ENCODE assay signal across 1 mouse cellular context in the genomic region with DNA sequence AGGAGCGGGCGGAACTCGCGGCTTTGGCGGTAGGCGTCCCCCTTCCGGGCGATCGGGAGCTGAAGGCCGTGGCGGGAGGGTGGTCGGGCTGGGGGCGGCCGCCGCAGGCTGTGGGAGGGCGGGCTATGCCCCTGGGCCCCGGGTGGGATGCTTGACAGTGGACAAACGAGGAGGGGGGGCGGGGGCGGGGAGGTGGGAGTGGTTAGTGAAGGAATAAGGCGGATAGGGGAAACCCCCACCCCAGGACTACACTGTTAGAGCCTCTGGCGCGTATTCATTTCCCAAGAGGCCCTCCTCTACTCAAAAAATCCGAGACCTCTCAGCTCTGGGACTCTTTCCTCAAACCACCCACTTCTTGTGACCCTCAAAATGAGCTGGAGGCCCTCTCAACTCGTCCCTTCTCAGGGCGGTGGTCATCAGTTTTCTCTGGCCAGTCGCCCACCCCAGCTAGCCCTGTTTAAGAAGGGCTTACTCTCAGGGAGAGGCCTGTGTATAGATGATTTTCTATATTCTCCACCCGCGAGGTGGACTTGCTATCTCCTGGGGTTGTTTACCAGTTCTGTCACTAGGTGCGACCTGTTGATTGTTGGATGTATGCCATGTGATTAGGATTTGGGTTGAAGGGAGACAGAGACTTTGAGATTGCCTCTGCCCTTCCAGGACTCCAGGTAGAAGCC.
TF ChIP-seq lines count a peak whose summit lies in the region.

No protein-coding gene starts in this region.

TF ChIP-seq in CH12.LX, 34 proteins besides CTCF, POLR2A, EP300 and RAD21:
- peak; percentile 67; the same call in 1 of the 2 replicates for TF ChIP-seq POLR2AphosphoS2 (IDR thresholded peaks at IDR 0.05; ENCODE audit: low read depth, low read length)
- 0 out of 2 replicates have a peak, but pooled peaks have one; percentile 36 for TF ChIP-seq MYC (IDR thresholded peaks at IDR 0.05; ENCODE audit: low read depth, low read length)
- TF ChIP-seq USF1 (IDR thresholded peaks at IDR 0.05; ENCODE audit: low read depth, low read length) = no peak
- TF ChIP-seq JUND (conservative IDR thresholded peaks at IDR 0.05; ENCODE audit: low read depth, low read length) = no peak
- no peak for TF ChIP-seq USF2 (conservative IDR thresholded peaks at IDR 0.05; ENCODE audit: low read depth, low read length)
- no peak for TF ChIP-seq UBTF (IDR thresholded peaks at IDR 0.05; ENCODE audit: low read depth, low read length)
- no peak for TF ChIP-seq MAFK (IDR thresholded peaks at IDR 0.05; ENCODE audit: insufficient replicate concordance, low read length)
- no peak; the same call in 1 of the 2 replicates for TF ChIP-seq SMC3 (IDR thresholded peaks at IDR 0.05; ENCODE audit: low read depth, low read length)
- TF ChIP-seq ZC3H11A (IDR thresholded peaks at IDR 0.05; ENCODE audit: low read depth, low read length) = no peak
- TF ChIP-seq TCF12 (IDR thresholded peaks at IDR 0.05; ENCODE audit: low read depth, low read length) = peak; percentile 42; the same call in 1 of the 2 replicates
- TF ChIP-seq KAT2A (IDR thresholded peaks at IDR 0.05; ENCODE audit: insufficient replicate concordance, low read length) = 0 out of 2 replicates have a peak, but pooled peaks have one; percentile 49
- peak; percentile 77 for TF ChIP-seq NELFE (IDR thresholded peaks at IDR 0.05; ENCODE audit: low read depth, low read length)
- peak; percentile 40; the same call in 1 of the 2 replicates for TF ChIP-seq ZNF384 (IDR thresholded peaks at IDR 0.05; ENCODE audit: low read depth, low read length)
- 0 out of 2 replicates have a peak, but pooled peaks have one; percentile 65 for TF ChIP-seq E2F4 (IDR thresholded peaks at IDR 0.05; ENCODE audit: insufficient replicate concordance, low read depth, low read length)
- TF ChIP-seq NRF1 (IDR thresholded peaks at IDR 0.05; ENCODE audit: low read depth, low read length) = peak; percentile 26; the same call in 1 of the 2 replicates
- TF ChIP-seq MAX (IDR thresholded peaks at IDR 0.05; ENCODE audit: low read length) = peak; percentile 60; the same call in 1 of the 2 replicates
- no peak for TF ChIP-seq BHLHE40 (IDR thresholded peaks at IDR 0.05; ENCODE audit: low read depth, low read length)
- no peak for TF ChIP-seq PAX5 (IDR thresholded peaks at IDR 0.05; ENCODE audit: low read length)
- no peak; the same call in 1 of the 2 replicates for TF ChIP-seq RCOR1 (conservative IDR thresholded peaks at IDR 0.05; ENCODE audit: low read depth, low read length)
- 0 out of 2 replicates have a peak, but pooled peaks have one; percentile 4 for TF ChIP-seq ELF1 (IDR thresholded peaks at IDR 0.05; ENCODE audit: low read depth, low read length)
- 0 out of 2 replicates have a peak, but pooled peaks have one; percentile 51 for TF ChIP-seq CHD2 (IDR thresholded peaks at IDR 0.05; ENCODE audit: low read length)
- TF ChIP-seq GABPA (IDR thresholded peaks at IDR 0.05; ENCODE audit: insufficient replicate concordance, low read depth, low read length) = no peak
- peak; percentile 85; the same call in 1 of the 2 replicates for TF ChIP-seq CHD1 (IDR thresholded peaks at IDR 0.05; ENCODE audit: low read depth, low read length)
- TF ChIP-seq MXI1 (IDR thresholded peaks at IDR 0.05; ENCODE audit: low read depth, low read length) = peak; percentile 65
- no peak; the same call in none of the 2 replicates for TF ChIP-seq ZMIZ1 (IDR thresholded peaks at IDR 0.05; ENCODE audit: low read depth, low read length)
- TF ChIP-seq ETS1 (conservative IDR thresholded peaks at IDR 0.05; ENCODE audit: low read depth, low read length) = peak; percentile 32; the same call in 1 of the 2 replicates
- TF ChIP-seq JUN (IDR thresholded peaks at IDR 0.05; ENCODE audit: insufficient read depth, low read depth, low read length) = no peak
- peak; percentile 5; the same call in 1 of the 2 replicates for TF ChIP-seq MEF2A (IDR thresholded peaks at IDR 0.05; ENCODE audit: borderline replicate concordance, low read depth, low read length)
- no peak; the same call in none of the 2 replicates for TF ChIP-seq SIN3A (IDR thresholded peaks at IDR 0.05; ENCODE audit: low read length)
- no peak for TF ChIP-seq ZKSCAN1 (IDR thresholded peaks at IDR 0.05; ENCODE audit: borderline replicate concordance, low read depth, low read length)
- 0 out of 2 replicates have a peak, but pooled peaks have one; percentile 57 for TF ChIP-seq MAZ (IDR thresholded peaks at IDR 0.05; ENCODE audit: low read depth, low read length)
- 0 out of 2 replicates have a peak, but pooled peaks have one; percentile 65 for TF ChIP-seq TBP (conservative IDR thresholded peaks at IDR 0.05; ENCODE audit: low read depth, low read length)
- peak; percentile 52 for TF ChIP-seq IRF4 (IDR thresholded peaks at IDR 0.05; ENCODE audit: low read depth, low read length)
- TF ChIP-seq HCFC1 (IDR thresholded peaks at IDR 0.05; ENCODE audit: low read depth, low read length) = peak; percentile 16
